Mouse (Mus musculus) splenic B cell, adult 2 months (primary cell): Measurements from ENCODE around the gene Wdtc1.

Experiments
- DNase-seq: peaks from one replicate; pipeline ENCODE4 v3.0.0-alpha.2; 2011; ENCODE audit warnings: low read depth, low spot score
- H3K27me3 ChIP-seq: 2 replicates; pipeline ENCODE4 v1.6.1; 2012; ENCODE audit warnings: mild to moderate bottlenecking, low read length, moderate library complexity, mixed read lengths; ENCODE audit not compliant: control insufficient read depth, poor library complexity, insufficient read depth, severe bottlenecking
- H3K36me3 ChIP-seq: 2 replicates; pipeline ENCODE4 v1.6.1; 2012; ENCODE audit warnings: mild to moderate bottlenecking, low read length, moderate library complexity, mixed read lengths; ENCODE audit not compliant: control insufficient read depth, poor library complexity, insufficient read depth, severe bottlenecking

The Wdtc1 gene

DNA sequence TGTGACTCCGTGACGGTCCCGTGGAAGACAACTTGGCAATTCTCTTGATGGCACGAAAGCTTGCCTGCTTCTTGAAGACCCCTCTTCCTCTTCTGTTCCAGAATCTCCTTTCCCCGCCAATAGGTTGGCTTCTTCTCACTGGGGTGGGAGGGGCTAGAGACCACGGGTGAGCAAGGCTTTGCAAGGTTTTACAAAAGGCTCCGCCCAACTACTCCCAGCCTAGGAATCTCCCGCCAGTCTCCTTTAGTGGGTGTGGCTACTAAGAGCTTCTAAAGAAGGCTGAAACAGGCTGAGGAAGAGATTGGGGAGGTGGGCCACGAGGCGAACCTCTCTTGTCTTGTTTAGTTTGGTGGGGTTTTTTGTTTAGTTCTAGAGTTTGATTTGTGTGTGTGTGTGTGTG, 484 bp downstream of the Wdtc1 start:
- H3K27me3 ChIP-seq, result no peaks in the 10 kb centered on the region
- no peaks in the 10 kb centered on the region for H3K36me3 ChIP-seq
- DNase-seq, result no peak

DNA sequence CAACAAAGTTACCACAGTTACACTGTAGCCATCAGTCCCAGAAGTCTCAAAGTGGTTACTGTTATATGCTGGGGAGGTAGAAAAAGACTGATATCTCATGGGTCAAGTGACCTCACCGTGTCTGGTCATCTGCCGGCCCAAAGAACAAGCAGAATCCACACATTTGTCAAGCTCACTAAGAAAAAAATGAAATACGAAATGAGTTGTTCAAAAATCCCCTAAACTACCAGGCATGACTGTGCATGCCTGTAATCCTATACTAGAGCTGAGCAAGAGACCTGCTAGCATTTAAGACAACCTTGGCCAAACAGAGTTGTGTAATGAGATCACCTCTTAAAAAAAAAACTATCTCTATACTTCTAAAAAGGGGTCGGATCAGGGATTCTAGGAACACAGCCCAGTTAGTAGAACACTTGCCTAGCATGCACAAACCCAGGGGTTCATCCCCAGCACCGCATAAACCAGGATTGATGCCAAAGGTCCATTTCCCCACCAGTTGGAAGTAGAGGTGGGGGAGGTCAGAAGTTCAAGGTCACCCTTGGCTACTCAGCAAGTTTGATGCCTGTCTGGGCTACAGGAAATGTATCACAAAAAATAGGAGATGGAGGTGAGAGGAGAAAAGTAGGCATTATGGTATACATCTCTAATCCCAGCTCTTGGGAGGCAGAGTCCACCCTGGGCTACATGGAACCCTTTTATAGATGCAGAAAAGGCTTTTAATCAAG, 5.1 kb downstream of the Wdtc1 start:
- DNase-seq, result no peak
- H3K36me3 ChIP-seq, result no peaks in the 10 kb centered on the region
- no peaks in the 10 kb centered on the region for H3K27me3 ChIP-seq

DNA sequence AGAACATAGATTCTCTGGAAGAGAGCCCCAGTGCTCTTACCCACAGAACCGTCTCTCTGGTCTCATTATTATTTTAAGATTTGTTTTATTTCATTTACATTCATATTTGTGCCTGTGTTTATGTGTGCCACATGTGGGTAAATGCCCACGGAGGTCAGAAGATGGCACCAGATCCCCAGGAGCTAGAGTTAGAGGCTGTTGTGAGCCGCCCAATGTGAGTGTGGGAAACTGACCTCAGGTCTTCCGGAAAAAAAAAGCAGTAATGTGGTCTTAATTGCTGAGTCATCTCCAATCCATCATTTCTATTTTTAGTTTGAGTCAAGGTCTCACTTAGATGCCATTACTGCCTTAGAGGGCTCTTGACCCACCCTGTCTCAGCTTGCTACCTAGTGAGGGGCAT, 5.7 kb downstream of the Wdtc1 start:
- no peaks in the 10 kb centered on the region for H3K36me3 ChIP-seq
- DNase-seq, result no peak
- no peaks in the 10 kb centered on the region for H3K27me3 ChIP-seq

DNA sequence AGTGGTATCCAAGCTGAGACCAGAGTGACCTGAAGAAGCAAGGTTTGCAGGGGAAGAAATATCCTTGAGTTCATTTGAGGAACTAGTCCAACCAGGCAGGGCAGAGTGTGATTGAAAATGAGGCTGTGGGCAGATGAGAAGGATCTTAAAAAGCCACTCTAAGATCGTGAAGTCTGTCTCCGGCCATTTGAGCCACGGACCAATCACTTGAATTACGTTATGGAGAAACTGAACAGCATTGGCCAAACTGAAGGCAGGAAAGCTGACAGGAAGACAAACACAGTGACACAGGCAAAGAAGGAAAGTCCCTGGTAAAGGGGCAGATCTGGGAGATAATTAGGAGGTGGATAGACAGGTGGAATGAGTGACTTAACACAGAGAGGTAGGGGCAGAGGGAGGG, 6.7 kb downstream of the Wdtc1 start:
- Histone ChIP-seq H3K36me3 (no peaks in the 10 kb centered on the region), H3K27me3 (no peaks in the 10 kb centered on the region)
- DNase-seq, result no peak

DNA sequence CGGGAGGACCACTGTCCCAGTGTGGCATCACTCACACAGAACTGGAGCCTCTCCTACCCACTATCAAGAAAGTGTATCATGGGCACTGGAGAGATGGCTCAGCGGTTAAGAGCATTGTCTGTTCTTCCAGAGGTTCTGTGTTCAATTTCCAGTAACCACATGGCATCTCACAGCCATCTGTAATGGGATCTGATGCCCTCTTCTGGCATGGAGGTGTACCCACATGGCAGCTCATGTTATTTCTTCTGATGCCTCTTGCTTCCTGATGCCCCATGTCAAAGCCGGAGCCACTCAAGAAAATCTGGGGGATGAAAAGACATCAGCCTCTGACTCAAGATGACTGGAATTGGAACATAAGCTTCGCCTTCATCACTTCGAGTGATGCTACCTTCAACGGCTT, 7.6 kb downstream of the Wdtc1 start:
- DNase-seq, result peak; percentile 18
- no peaks in the 10 kb centered on the region for H3K27me3 ChIP-seq
- H3K36me3 ChIP-seq, result no peaks in the 10 kb centered on the region

DNA sequence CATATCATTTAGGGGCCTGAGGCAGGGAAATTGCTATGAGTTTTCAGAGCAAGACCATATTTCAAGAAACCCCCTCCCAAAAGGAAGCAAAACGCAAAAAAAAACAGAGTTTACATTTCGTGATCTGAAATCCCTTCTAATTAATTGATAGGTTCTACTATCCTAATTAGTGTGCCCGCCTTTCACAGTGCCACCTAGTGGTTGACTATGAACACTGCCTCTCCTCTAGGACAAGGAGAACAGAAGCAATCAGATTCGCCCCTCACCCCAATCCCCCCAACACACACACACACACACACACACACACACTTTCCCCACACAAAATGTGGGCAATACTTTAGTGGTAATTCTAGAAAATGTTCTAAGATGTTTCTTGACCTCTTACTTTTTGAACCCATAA, 9.2 kb downstream of the Wdtc1 start:
- Histone ChIP-seq H3K36me3 (no peaks in the 10 kb centered on the region), H3K27me3 (no peaks in the 10 kb centered on the region)
- peak; percentile 71 for DNase-seq

DNA sequence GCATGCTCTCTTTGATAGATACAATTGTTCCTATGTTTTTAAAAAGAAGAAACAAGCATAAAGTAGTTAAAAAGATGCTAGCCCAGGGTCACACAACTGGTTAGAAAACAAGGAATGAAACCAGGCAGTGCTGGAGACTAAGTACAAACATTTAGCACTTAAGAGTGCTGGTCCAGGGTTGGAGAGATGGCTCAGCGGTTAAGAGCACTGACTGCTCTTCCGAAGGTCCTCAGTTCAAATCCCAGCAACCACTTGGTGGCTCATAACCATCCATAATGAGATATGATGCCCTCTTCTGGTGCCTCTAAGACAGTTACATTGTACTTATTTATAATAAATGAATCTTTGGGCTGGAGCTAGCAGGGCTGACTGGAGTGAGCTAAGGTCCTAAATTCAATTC, 13.1 kb downstream of the Wdtc1 start:
- DNase-seq, result no peak
- H3K27me3 ChIP-seq, result no peaks in the 10 kb centered on the region

DNA sequence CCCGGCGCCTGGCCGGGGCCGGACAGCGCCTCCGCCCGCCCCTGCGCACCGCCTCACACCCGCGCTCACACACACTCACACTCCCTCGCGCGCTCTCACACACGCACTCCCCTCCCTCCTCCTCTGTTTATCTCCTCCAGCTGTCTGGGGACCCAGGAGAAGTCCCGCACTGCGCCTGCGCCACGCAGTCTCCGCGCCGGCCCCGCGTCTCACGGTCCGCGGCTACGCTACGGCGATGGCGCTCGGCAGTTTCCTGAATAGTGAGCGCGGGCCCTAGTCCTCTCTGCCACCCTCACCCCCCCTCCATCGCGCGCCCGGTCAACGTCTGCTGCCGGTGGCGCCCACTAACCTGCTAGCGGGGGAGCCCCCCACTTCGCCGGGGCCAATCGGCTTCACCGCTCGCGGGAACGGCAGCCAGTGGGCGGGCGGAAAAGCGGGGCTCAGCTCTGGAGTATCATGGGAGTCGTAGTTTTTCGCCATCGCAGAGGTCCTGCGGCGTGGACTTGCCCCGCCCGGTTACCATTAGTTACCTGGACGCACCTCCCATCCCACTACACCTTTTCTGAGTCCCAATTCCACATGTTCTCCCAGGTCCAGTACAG, 14.0 kb downstream of the Wdtc1 start:
- DNase-seq, result peak; percentile 97
- no peaks in the 10 kb centered on the region for H3K27me3 ChIP-seq
- H3K36me3 ChIP-seq, result no peaks in the 10 kb centered on the region

More for the DNA sequence above, 13.1 kb downstream of the Wdtc1 start:
- H3K36me3 ChIP-seq, result no peaks in the 10 kb centered on the region

DNA sequence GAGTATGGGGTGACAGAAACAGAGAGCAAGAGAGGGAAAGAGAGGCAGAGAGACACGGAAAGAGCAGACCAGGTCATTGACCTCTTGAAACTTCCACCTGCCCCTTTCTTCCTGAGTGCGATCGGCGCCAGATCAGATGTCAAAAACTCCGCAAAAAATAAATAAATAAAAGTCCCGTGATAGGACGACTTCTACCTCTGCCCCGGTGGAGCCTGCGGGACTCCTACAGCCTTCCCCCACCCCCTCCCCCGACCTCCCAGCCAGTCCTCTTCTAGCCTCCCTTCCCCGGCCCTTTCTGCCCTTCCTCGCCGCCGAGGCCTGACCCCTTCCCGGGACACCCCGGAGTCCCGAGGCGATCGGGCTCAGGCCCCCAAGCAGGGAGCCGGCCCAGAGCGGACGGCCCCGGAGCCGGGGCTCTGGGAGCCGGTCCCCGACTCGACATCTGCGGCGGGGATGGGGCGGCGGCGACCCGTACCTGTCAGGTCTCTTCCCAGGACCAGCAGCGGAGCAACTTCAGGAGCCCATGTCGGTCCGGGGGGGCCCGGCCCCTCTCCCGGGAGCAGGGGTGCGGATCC, 14.7 kb downstream of the Wdtc1 start:
- no peaks in the 10 kb centered on the region for H3K27me3 ChIP-seq
- DNase-seq, result peak; percentile 36
- no peaks in the 10 kb centered on the region for H3K36me3 ChIP-seq

DNA sequence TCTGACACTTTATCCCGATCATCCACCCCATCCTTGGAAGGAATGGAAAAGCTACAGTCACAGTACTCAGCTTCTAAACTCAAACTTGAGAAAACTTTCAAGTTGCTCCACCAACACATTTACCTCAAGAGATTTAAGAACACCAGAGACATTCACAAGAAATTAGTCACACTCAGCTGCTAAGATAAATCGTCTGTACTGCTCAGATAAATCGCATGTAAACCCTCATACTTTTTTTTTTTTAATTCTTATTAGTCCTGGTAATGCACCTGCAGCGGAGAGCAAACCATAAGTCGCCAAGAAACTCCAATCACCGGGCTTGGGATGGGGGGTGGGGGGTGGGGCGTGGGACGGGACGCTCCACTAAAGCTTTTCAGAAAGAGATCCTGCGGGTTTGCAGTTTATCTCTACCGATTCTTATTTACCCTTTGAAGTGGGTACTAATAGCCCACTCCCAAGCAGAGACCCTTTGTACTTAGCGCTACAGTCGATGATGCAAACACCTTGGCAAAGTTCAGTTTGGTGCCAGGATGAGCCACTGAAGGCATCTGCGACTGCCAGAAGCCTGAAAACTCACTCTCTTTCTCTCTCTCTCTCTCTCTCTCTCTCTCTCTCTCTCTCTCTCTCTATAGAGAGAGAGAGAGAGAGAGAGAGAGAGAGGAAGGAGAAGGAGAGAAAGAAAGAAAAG, 15.3 kb downstream of the Wdtc1 start:
- H3K27me3 ChIP-seq, result no peaks in the 10 kb centered on the region
- DNase-seq, result no peak

DNA sequence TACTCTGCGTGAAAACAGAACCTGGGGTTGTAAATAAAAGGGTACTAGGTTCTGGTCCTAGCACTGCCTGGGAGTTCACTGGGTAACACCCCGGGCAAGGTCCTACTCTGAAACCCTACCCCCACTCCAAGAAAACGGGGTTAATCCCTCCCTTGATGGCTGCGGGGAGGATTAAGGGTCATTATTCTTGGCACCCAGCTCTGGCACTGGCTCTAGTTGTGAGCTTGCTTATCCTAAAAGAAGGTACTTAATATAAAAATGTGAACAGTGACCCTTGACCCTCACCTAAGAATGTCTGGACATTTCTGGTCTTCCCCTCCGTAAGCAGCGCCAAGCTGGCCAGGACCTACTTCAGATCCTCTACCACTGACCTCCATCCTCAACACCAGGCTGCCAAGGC, 20.0 kb downstream of the Wdtc1 start:
- no peak for DNase-seq
- no peaks in the 10 kb centered on the region for H3K27me3 ChIP-seq
- no peaks in the 10 kb centered on the region for H3K36me3 ChIP-seq

More for the DNA sequence above, 15.3 kb downstream of the Wdtc1 start:
- no peaks in the 10 kb centered on the region for H3K36me3 ChIP-seq

DNA sequence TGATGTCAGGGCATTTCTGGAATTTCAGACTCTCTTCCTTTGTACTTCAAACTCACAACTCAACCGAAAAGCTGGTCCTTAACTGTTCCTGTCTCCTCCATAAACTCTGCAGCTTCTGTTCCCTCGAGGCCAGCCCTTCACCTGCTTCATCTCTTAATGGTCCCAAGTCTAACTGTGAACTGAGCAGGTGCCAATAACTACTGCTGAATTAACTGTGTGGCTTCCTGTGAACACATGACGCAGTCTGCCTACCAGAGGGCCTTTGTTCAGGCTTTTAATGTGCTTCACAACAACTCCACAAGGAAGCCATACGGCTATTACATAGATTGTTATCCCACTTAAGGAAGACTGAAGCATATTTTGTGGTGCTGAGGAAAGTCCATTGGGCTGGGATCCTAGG, 23.0 kb downstream of the Wdtc1 start:
- no peaks in the 10 kb centered on the region for H3K27me3 ChIP-seq
- DNase-seq, result no peak
- no peaks in the 10 kb centered on the region for H3K36me3 ChIP-seq

DNA sequence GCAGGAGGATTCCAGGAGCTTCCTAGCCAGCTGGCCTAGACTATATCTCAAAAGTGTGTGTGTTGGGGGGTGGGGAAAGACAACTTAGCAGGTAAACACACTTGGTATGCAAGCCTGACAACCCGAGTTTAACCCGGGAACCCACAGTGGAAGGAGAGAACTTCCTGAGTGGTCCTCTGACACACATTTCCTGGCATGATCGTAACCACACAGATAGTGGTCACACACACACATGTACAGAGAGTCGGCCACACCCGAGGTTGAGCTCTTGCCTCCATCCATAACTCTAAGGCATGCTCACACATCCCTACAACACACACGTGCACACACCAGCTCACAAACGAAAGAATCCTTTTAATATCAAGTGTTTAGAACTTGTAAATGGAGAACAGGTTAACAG, 25.2 kb downstream of the Wdtc1 start:
- no peaks in the 10 kb centered on the region for H3K36me3 ChIP-seq
- DNase-seq, result no peak
- no peaks in the 10 kb centered on the region for H3K27me3 ChIP-seq

DNA sequence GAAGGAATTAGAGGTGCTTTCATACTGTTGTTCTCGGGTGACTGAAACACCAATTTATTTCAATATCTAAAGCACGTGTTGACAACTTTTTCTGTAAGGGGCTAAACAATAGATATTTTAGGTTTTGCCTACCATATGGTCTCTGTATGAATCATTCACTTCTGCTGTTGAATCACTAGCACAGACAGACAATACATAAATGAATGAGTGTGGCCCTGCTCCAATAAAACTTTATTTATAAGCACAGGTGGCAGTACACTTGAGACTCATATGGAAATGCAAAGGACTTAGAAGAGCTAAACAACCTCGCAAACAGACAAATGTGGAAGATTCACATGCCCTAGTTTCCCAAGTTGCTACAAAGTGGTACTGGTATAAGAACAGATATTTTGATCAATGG, 33.6 kb downstream of the Wdtc1 start:
- H3K36me3 ChIP-seq, result 0 out of 2 replicates have a peak, but pooled peaks cover 7% of the 10 kb centered on the region
- no peaks in the 10 kb centered on the region for H3K27me3 ChIP-seq
- DNase-seq, result no peak

DNA sequence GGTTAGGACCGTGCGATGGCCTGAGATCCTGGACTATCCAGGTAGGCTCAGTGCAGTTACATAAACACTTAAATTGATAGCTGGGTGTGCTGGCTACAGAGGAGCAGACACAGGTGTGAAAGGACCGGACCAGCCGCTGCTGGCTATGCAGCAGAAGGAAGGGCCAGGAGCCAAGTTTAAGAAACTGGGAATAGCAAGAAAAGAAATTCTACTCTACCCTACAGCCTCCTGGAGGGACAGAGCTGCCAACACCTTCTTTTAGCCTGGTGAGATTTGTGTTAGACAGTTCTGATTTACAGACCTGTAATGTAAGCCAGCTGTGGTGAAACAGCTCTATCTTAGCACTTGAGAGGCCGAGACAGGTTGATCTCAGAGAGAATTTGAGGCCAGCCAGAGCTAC, 37.3 kb downstream of the Wdtc1 start:
- Histone ChIP-seq H3K36me3 (peaks cover 7% of the 10 kb centered on the region; the same call in 1 of the 2 replicates), H3K27me3 (no peaks in the 10 kb centered on the region)
- no peak for DNase-seq
